Mouse (Mus musculus) kidney, embryonic 15.5 days (tissue): Measurements from ENCODE around the gene Rab17. TPM values are rescaled to one million over a fixed set of nuclear protein-coding genes. Genes with fewer than 3 reads are reported as not detected.

Experiments used
- ATAC-seq: fragments of 200-750 bp; cut with Nextera tagmentation; replicated peaks from 2 replicates; pipeline ENCODE4 v1.8.0; 2017; ENCODE audit warnings: moderate TSS enrichment; ENCODE audit not compliant: low FRiP score
- H3K27ac ChIP-seq: fragments of 300-500 bp; sonication (generic); 2 replicates; pipeline ENCODE4 v1.5.1; 2015; ENCODE audit warnings: mild to moderate bottlenecking, inconsistent platforms
- H3K27me3 ChIP-seq: fragments of 300-500 bp; sonication (generic); 2 replicates; pipeline ENCODE4 v1.6.1; 2015; ENCODE audit warnings: inconsistent platforms
- H3K36me3 ChIP-seq: fragments of 300-500 bp; sonication (generic); 2 replicates; pipeline ENCODE4 v1.6.1; 2015; ENCODE audit warnings: inconsistent platforms
- H3K4me1 ChIP-seq: fragments of 300-500 bp; sonication (generic); 2 replicates; pipeline ENCODE4 v1.6.1; 2015; ENCODE audit warnings: inconsistent platforms
- H3K4me2 ChIP-seq: fragments of 300-500 bp; sonication (generic); 2 replicates; pipeline ENCODE4 v1.6.1; 2015; ENCODE audit warnings: moderate library complexity, mild to moderate bottlenecking, inconsistent platforms
- H3K4me3 ChIP-seq: fragments of 300-500 bp; sonication (generic); replicated peaks from 2 replicates; pipeline ENCODE4 v1.5.1; 2015; ENCODE audit warnings: mild to moderate bottlenecking, inconsistent platforms
- H3K9ac ChIP-seq: fragments of 300-500 bp; sonication (generic); 2 replicates; pipeline ENCODE4 v1.6.1; 2015; ENCODE audit warnings: mild to moderate bottlenecking, inconsistent platforms
- H3K9me3 ChIP-seq: fragments of 300-500 bp; sonication (generic); replicated peaks from 2 replicates; pipeline ENCODE4 v1.6.1; 2016; ENCODE audit warnings: inconsistent platforms
- WGBS: fragments of 180-500 bp; shearing (Covaris S2); methylation state at CpG from one replicate; pipeline ENCODE4 v1.1.7; 2015; ENCODE audit warnings: mixed read lengths; 5-methylcytosine and 5-hydroxymethylcytosine counted together
- polyA plus RNA-seq: library from polyadenylated mRNA; unstranded; fragments of >200 nt; fragmentation: Nextera tagmentation; extraction: Ambion mirVana; gene quantifications from 2 replicates; pipeline ENCODE4 v1.2.1, GENCODE M21; 2015

The Rab17 gene
- polyA plus RNA-seq, 1 experiment from 2014 or later, result 8.3 TPM

DNA sequence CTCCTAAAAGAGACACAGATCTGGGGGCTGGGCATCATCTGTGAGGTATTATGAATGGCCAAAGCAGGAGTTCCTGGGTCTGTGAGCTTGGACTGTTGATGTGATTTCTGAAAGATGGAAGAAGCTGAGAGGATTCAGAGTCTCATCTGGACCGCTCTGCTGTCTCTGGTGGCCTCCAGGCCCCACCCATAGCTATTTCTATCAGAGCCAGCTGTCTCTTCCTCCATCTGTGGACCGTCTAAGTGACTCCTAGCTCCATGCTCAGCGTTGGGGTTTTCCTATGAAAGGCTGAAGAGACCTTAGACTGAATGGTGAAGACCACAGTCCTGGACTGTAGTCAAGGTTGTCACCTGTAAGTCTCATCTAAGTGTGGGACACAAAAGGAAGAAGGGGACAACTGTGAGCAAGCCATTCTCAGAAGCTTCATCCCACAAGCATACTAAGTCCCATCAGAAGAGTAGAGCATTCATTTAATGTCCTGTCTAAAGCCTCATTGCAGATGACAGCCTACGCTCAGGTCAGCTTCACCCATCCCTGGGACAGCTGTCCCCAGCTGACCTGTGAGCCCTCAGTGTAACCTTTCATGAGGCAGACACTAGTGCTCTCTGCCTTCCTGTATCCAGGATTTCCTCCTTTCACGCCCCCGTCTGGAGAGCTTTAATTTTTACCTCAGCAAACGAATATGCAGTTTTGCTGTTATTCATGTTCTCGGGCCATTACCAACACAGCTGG, 34.2 kb upstream of the Rab17 start:
- H3K27ac ChIP-seq, result no peak overlapping the region
- no peaks in the 10 kb centered on the region for H3K36me3 ChIP-seq
- no peak for ATAC-seq
- H3K9me3 ChIP-seq, result no peaks in the 10 kb centered on the region
- H3K9ac ChIP-seq, result no peak overlapping the region
- H3K4me2 ChIP-seq, result no peak overlapping the region
- no peak overlapping the region for H3K4me3 ChIP-seq
- H3K27me3 ChIP-seq, result no peaks in the 10 kb centered on the region
- peaks cover 15% of the 10 kb centered on the region for H3K4me1 ChIP-seq
- WGBS, result 81% methylated on average over 8 of the region's 8 CpGs

DNA sequence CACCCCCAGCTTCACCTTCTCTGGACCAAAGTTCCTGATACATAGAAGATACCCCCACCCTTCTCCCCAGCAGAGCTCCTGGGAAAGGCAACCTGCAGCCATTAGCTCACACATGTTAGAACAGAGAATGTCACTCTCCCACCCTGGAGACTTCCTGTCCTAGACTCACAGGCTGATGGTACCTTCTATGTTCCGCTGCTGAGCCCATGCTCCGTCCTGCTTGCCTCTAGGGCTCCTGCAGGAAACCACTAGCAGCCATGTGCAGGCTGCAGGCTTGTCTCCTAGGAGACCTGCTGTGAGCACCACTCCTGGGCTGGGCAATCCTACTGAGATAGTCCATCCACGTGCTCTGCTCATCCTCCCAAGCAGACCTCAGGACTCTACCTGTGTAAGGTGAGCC, 33.2 kb upstream of the Rab17 start:
- peaks cover 19% of the 10 kb centered on the region for H3K4me1 ChIP-seq
- no peaks in the 10 kb centered on the region for H3K27me3 ChIP-seq
- H3K9me3 ChIP-seq, result no peaks in the 10 kb centered on the region
- ATAC-seq, result no peak
- 87% methylated on average over 3 of the region's 3 CpGs for WGBS
- H3K9ac ChIP-seq, result no peak overlapping the region
- no peaks in the 10 kb centered on the region for H3K36me3 ChIP-seq
- no peak overlapping the region for H3K4me3 ChIP-seq
- H3K4me2 ChIP-seq, result no peak overlapping the region
- H3K27ac ChIP-seq, result no peak overlapping the region

DNA sequence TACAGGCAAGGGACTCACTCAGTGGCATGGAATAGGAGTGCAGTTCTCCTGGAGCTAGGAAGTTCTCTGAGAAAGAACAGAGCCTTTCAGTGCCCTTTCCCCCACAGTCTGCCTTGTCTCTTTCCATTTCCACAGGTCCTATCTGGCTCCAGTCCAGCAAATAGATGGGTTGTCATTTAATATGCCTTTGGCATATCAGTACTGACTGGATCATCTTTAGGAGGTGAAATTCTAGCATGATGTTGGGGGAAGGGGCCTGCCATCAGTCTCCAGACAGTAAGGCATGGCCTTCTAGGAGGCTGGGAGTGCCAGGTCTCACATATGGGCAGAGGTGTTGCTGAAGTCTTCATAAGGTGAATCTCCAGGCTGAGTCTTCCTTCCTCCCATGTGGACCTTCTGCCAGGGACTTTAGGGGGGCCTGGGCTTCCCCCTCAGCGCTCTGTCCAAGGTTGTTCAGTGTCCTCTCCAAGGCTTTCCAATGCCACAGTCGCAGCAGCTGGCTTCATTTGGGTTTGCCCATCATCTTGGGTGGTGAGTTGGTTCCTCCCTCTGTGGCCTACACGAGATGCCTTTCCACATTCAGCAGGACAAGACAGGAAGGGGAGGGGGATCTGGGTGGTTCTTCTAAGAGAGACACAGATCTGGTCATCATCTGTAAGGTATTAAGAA, 32.5 kb upstream of the Rab17 start:
- H3K9ac ChIP-seq, result no peak overlapping the region

GRCm38 (mm10) chr1:91001101-91001500, 31.6 kb upstream of the Rab17 start:
- no peak overlapping the region for H3K4me3 ChIP-seq
- H3K4me1 ChIP-seq, result peaks cover 19% of the 10 kb centered on the region
- no peaks in the 10 kb centered on the region for H3K36me3 ChIP-seq
- ATAC-seq, result no peak
- no peak overlapping the region for H3K9ac ChIP-seq
- no peaks in the 10 kb centered on the region for H3K9me3 ChIP-seq
- H3K27me3 ChIP-seq, result no peaks in the 10 kb centered on the region
- WGBS, result 79% methylated on average over 3 of the region's 3 CpGs
- H3K27ac ChIP-seq, result no peak overlapping the region
- H3K4me2 ChIP-seq, result no peak overlapping the region

More for the DNA sequence above, 32.5 kb upstream of the Rab17 start:
- Histone ChIP-seq H3K4me2 (no peak overlapping the region), H3K4me3 (no peak overlapping the region), H3K36me3 (no peaks in the 10 kb centered on the region), H3K27ac (no peak overlapping the region), H3K27me3 (no peaks in the 10 kb centered on the region), H3K4me1 (peaks cover 19% of the 10 kb centered on the region), H3K9me3 (no peaks in the 10 kb centered on the region)
- no peak for ATAC-seq
- WGBS, result 74% methylated on average over 3 of the region's 3 CpGs

- no peak for ATAC-seq
- peaks cover 19% of the 10 kb centered on the region for H3K4me1 ChIP-seq
- H3K9me3 ChIP-seq, result peaks cover 3% of the 10 kb centered on the region; the same call in 1 of the 2 replicates
- H3K27me3 ChIP-seq, result no peaks in the 10 kb centered on the region
- 60% methylated on average over 10 of the region's 10 CpGs for whole genome bisulfite sequencing
- no peak overlapping the region for H3K9ac ChIP-seq
- peak overlapping the region; percentile 98 for H3K4me2 ChIP-seq
- H3K27ac ChIP-seq, result no peak overlapping the region
- peak overlapping the region; percentile 83 for H3K4me3 ChIP-seq
- no peaks in the 10 kb centered on the region for H3K36me3 ChIP-seq
These were observed 30.6 kb upstream of the Rab17 start for GRCm38 (mm10) chr1:90999911-91000601.

GRCm38 (mm10) chr1:90998891-90999611, 29.6 kb upstream of the Rab17 start:
- Histone ChIP-seq H3K9me3 (peaks cover 3% of the 10 kb centered on the region; the same call in 1 of the 2 replicates), H3K27ac (no peak overlapping the region), H3K4me1 (peaks cover 19% of the 10 kb centered on the region), H3K27me3 (no peaks in the 10 kb centered on the region), H3K4me2 (peak overlapping the region; percentile 98), H3K9ac (peak overlapping the region; percentile 78), H3K36me3 (no peaks in the 10 kb centered on the region), H3K4me3 (peak overlapping the region; percentile 83)
- peak; percentile 66 for ATAC-seq
- WGBS, result 3% methylated on average over 41 of the region's 41 CpGs

GRCm38 (mm10) chr1:90998268-90998890, 28.9 kb upstream of the Rab17 start, which contains the start of gene Lrrfip1:
Lrrfip1 (plus strand) TSS chr1:90998737.
- Histone ChIP-seq H3K27me3 (no peaks in the 10 kb centered on the region), H3K9me3 (peaks cover 3% of the 10 kb centered on the region; the same call in 1 of the 2 replicates), H3K4me1 (peaks cover 19% of the 10 kb centered on the region), H3K4me2 (peak within 1 kb of the TSS; percentile 98), H3K36me3 (no peaks in the 10 kb centered on the region), H3K9ac (peak within 1 kb of the TSS; percentile 78), H3K4me3 (peak within 1 kb of the TSS; percentile 83), H3K27ac (no peak within 1 kb of the TSS)
- WGBS, result 2% methylated on average over 59 of the region's 59 CpGs
- ATAC-seq, result peak; percentile 80

DNA sequence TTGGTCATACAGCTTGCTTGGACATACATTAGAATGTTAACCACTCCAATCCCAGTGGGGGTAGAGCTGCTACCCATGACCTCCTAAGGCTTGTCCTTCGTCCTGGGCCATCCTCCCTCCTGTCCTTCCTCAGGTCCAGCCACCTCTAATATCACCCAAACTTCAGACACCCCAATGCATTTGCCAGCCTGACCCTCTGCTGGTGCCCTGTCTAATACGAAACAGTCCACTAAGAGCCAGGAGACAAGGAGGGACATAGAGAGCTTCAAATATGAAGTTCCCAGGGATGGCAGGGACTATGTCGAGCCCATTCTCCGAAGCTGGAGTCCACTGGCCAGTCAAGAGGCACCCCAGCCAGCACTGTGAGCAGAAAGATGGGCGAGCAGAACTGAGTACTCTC, 28.2 kb upstream of the Rab17 start:
- Histone ChIP-seq H3K36me3 (no peaks in the 10 kb centered on the region), H3K4me2 (no peak overlapping the region), H3K9me3 (peaks cover 3% of the 10 kb centered on the region; the same call in 1 of the 2 replicates), H3K27ac (no peak overlapping the region), H3K4me3 (no peak overlapping the region), H3K27me3 (no peaks in the 10 kb centered on the region), H3K9ac (no peak overlapping the region), H3K4me1 (peaks cover 19% of the 10 kb centered on the region)
- WGBS, result 84% methylated on average over 5 of the region's 5 CpGs
- no peak for ATAC-seq

DNA sequence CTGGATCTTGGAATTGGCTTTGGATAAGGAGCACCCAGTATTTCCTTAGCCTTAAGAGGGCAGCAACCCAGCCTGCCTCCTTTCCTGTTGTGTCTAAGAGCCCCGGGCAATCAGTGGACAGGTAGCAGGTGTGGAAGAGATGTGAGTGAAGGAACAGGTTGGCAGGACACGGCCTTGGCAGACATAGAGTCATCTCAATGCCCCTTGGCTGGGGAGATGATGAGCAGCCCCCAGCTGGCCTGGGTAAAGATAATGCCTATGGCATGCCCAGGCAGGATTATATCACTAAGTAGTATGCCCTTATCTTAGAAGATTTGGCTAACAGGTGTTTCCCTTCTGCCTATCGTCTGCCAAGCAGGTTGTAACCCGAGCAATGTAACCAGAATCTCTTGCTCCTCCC, 27.7 kb upstream of the Rab17 start:
- H3K36me3 ChIP-seq, result no peaks in the 10 kb centered on the region
- no peak for ATAC-seq
- H3K27me3 ChIP-seq, result no peaks in the 10 kb centered on the region
- WGBS, result 60% methylated on average over 4 of the region's 4 CpGs
- H3K9me3 ChIP-seq, result peaks cover 3% of the 10 kb centered on the region; the same call in 1 of the 2 replicates
- no peak overlapping the region for H3K4me3 ChIP-seq
- H3K4me1 ChIP-seq, result peaks cover 19% of the 10 kb centered on the region
- H3K27ac ChIP-seq, result no peak overlapping the region
- H3K9ac ChIP-seq, result no peak overlapping the region
- H3K4me2 ChIP-seq, result no peak overlapping the region

- H3K4me3 ChIP-seq, result no peak overlapping the region
- H3K9ac ChIP-seq, result no peak overlapping the region
- 97% methylated on average over 1 of the region's 1 CpGs for WGBS
- H3K4me2 ChIP-seq, result no peak overlapping the region
- no peak overlapping the region for H3K27ac ChIP-seq
- H3K27me3 ChIP-seq, result no peaks in the 10 kb centered on the region
- peaks cover 3% of the 10 kb centered on the region; the same call in 1 of the 2 replicates for H3K9me3 ChIP-seq
- no peaks in the 10 kb centered on the region for H3K36me3 ChIP-seq
- peaks cover 19% of the 10 kb centered on the region for H3K4me1 ChIP-seq
- no peak for ATAC-seq
These were observed 26.5 kb upstream of the Rab17 start for GRCm38 (mm10) chr1:90995916-90996315.

DNA sequence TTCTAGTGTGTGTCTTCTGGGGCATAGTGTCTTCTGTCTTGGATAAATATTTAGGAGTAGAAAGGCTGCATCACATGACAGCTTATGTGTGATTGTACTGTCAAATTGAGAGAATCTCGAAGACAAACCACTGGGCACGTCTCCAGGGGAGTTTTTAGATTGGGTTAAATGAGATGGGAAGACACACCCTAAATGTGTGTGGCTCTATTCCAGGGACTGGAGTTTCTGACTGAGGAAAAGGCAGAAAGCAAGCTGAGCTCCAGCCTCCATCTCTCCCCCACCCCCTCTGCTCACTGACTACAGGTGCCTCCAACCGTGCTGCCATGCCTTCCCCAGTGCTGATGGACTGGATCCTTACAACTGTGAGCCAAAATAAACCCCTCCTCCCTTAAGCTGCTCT, 11.9 kb upstream of the Rab17 start:
- Histone ChIP-seq H3K4me1 (no peaks in the 10 kb centered on the region), H3K27me3 (no peaks in the 10 kb centered on the region), H3K4me3 (no peak overlapping the region), H3K9ac (no peak overlapping the region), H3K9me3 (no peaks in the 10 kb centered on the region), H3K4me2 (no peak overlapping the region), H3K36me3 (no peaks in the 10 kb centered on the region), H3K27ac (no peak overlapping the region)
- 80% methylated on average over 3 of the region's 3 CpGs for WGBS
- ATAC-seq, result no peak
